In the genomic region with DNA sequence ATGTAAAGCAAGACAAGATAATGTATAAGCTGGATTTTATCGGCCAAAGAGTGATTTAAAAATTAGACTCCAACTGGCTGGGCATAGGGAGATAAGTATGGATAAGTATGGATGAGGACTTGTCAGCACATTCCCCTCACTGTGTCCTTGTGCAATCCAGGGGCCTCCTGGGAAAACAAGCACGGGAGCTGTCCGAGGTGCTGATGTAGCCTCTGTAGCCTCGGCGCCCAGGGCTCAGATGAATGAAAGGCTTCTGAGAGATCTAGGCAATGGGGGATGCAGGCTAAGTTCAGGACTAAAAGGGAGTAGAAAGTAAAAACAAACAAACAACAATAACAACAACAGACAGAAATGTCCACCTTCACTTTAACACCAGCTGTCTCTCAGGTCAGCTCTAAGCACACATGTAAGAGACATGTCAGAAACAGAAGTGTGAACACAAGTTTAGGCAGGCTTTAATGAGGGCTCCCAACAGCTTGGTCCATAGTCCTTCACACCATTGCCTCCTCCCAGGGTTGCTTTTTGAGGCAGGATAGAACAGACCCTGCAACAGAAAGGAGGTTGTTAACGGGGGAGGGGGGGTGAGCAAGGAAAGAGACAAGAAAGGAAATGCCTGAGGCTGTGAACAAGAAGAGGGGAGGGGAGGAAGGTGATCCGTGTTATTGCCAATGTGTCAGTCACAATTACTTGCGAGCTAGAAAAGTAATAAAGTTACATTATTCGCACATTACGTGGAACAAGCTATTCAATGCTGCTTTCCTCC, we compare ENCODE assay signal across 9 mouse cellular contexts.
DNase-seq lines count a peak whose midpoint lies in the region; ATAC-seq and TF ChIP-seq lines count a peak whose summit lies in the region.
"Had no signal": no experiment of that assay in that cellular context is flagged by ENCODE, and none has a peak within 500 bp of the region (broad histone marks: within the 10 kb centered on the region; RNA-seq: fewer than 3 reads in every experiment).

No protein-coding gene starts in this region.

- H3K9me3 ChIP-seq in heart, embryonic 12.5 days (replicated peaks), result no peaks in the 10 kb centered on the region
- no peaks in the 10 kb centered on the region for H3K9me3 ChIP-seq in liver, embryonic 11.5 days (ENCODE audit: control insufficient read depth, low read length)
- H3K9me3 ChIP-seq: embryonic facial prominence, embryonic 12.5 days had no signal

- no peaks in the 10 kb centered on the region for H3K79me3 ChIP-seq in C2C12 (ENCODE audit: low read depth)

- H3K4me2 ChIP-seq in heart, embryonic 12.5 days, result no peak overlapping the region
- no peak overlapping the region for H3K4me2 ChIP-seq in liver, embryonic 11.5 days
- H3K4me2 ChIP-seq: embryonic facial prominence, embryonic 12.5 days had no signal

- H3K36me3 ChIP-seq in heart, embryonic 12.5 days, result no peaks in the 10 kb centered on the region
- no peaks in the 10 kb centered on the region for H3K36me3 ChIP-seq in C2C12 (ENCODE audit: control insufficient read depth, insufficient read depth)
- no peaks in the 10 kb centered on the region for H3K36me3 ChIP-seq in liver, embryonic 11.5 days (ENCODE audit: control insufficient read depth, insufficient read depth, low read length)
- H3K36me3 ChIP-seq: embryonic facial prominence, embryonic 12.5 days had no signal

- H3K27ac ChIP-seq in heart, embryonic 12.5 days (ENCODE audit: poor library complexity, severe bottlenecking), result no peak overlapping the region
- H3K27ac ChIP-seq in liver, embryonic 11.5 days (ENCODE audit: low read depth, low read length), result no peak overlapping the region
- H3K27ac ChIP-seq: embryonic facial prominence, embryonic 12.5 days had no signal

- H3ac ChIP-seq in C2C12 (ENCODE audit: control insufficient read depth, insufficient read length, low read depth), result no peak overlapping the region

- intact Hi-C loops in heart, postnatal 10 days (cut with DNase I), result no loop called here

- H3K9ac ChIP-seq in heart, embryonic 12.5 days, result no peak overlapping the region
- H3K9ac ChIP-seq in liver, embryonic 11.5 days (ENCODE audit: low read depth, low read length), result no peak overlapping the region
- H3K9ac ChIP-seq: embryonic facial prominence, embryonic 12.5 days had no signal

- no peak for TF ChIP-seq CTCF in C2C12 (IDR thresholded peaks at IDR 0.05; ENCODE audit: control insufficient read depth, insufficient read depth, insufficient read length)

- no peaks in the 10 kb centered on the region for H3K79me2 ChIP-seq in C2C12 (ENCODE audit: control insufficient read depth, insufficient read depth)

- WGBS in heart, embryonic 12.5 days, result 39% methylated on average over 10 of the region's 10 CpGs
- 40% methylated on average over 10 of the region's 10 CpGs for WGBS in liver, embryonic 11.5 days

- peaks cover 12% of the 10 kb centered on the region for H3K27me3 ChIP-seq in heart, embryonic 12.5 days (replicated peaks)
- peaks cover 3% of the 10 kb centered on the region for H3K27me3 ChIP-seq in C2C12 (ENCODE audit: control insufficient read depth, insufficient read depth, insufficient read length)
- no peaks in the 10 kb centered on the region for H3K27me3 ChIP-seq in liver, embryonic 11.5 days (replicated peaks; ENCODE audit: control insufficient read depth, insufficient read depth, low read length)
- H3K27me3 ChIP-seq: embryonic facial prominence, embryonic 12.5 days had no signal

- H3K4me3 ChIP-seq in heart, embryonic 12.5 days, result no peak overlapping the region
- H3K4me3 ChIP-seq in C2C12 (ENCODE audit: insufficient read depth, poor library complexity, severe bottlenecking), result no peak overlapping the region
- no peak overlapping the region for H3K4me3 ChIP-seq in liver, embryonic 11.5 days (ENCODE audit: low read depth, low read length)
- H3K4me3 ChIP-seq: embryonic facial prominence, embryonic 12.5 days had no signal

- peak; percentile 43 to 58 for DNase-seq in heart, postnatal 10 days
- peak; percentile 54 for DNase-seq in embryo, embryonic 11.5 days (ENCODE audit: low read depth, low spot score)
- peak; percentile 58 for DNase-seq in liver, embryonic 11.5 days (ENCODE audit: low spot score)
- DNase-seq in left cerebral cortex, adult 18-20 months (ENCODE audit: low spot score in 2 of 2), result no peak
- DNase-seq in thymus, postnatal 25 days, result no peak
- no peak for DNase-seq in gastrocnemius, adult 8-10 months (ENCODE audit: low spot score in 2 of 2)

- no peaks in the 10 kb centered on the region for H3K4me1 ChIP-seq in heart, embryonic 12.5 days (replicated peaks)
- H3K4me1 ChIP-seq in liver, embryonic 11.5 days (replicated peaks; ENCODE audit: control insufficient read depth, insufficient read depth, low read length), result no peaks in the 10 kb centered on the region
- H3K4me1 ChIP-seq: embryonic facial prominence, embryonic 12.5 days had no signal

- no peak for ATAC-seq in heart, embryonic 12.5 days (ENCODE audit: insufficient number of reproducible peaks, low FRiP score)
- no peak for ATAC-seq in liver, embryonic 11.5 days (replicated peaks; ENCODE audit: low FRiP score)

TF ChIP-seq in C2C12, 6 proteins besides CTCF, POLR2A, EP300 and RAD21:
- TF ChIP-seq USF1 (IDR thresholded peaks at IDR 0.05; ENCODE audit: low read depth) (no peak), CEBPB (IDR thresholded peaks at IDR 0.05; ENCODE audit: low read depth) (peak; percentile 84)

Comparison
In these comparisons a context has a peak if more than half of its experiments do, and no peak if none do; other contexts are left out.
1. DNase-seq: peak in heart, postnatal 10 days (2 of 2), embryo, embryonic 11.5 days (single experiment) and liver, embryonic 11.5 days (single experiment); none in left cerebral cortex, adult 18-20 months (0 of 2), thymus, postnatal 25 days (single experiment) and gastrocnemius, adult 8-10 months (0 of 2).